12 mouse cellular contexts compared by ENCODE assay signal in the genomic region with DNA sequence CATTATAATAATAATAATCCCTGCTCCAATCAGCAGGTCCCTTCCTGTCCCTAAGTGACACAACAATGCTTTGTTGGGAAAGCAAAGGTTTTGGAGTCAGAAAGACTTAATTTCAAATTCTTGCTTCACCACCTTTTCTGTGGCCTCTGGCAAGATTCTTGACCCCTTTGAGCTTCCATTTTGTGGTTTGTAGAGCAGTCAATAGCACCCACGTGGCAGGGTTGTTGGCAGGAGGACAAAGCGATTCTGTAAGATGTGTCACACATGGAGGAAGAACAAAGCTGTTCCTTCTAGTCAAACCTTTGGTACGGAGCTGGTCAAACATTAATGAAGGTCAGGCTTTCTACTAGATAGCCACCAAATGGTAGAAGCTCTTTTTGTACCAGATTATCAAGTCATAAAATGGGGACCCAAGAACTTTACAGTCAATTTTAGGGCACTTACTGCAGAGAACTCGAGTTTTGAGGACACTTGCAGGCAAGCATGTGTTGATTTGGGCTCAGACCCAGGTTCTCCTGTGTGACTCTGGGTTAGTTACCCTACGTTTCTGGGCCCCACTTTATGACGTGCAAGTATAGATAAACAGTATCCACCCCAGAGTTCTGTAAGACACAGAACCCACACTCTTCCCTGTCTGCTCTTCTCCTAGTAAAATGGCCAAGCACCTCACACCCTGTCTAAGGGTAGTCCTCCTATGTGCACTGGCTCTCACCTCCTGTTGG. TPM values are rescaled to one million over a fixed set of nuclear protein-coding genes. Genes with fewer than 3 reads are reported as not detected.
DNase-seq lines count a peak whose midpoint lies in the region; ATAC-seq and TF ChIP-seq lines count a peak whose summit lies in the region.
"Had no signal": no experiment of that assay in that cellular context is flagged by ENCODE, and none has a peak within 500 bp of the region (broad histone marks: within the 10 kb centered on the region; RNA-seq: fewer than 3 reads in every experiment).

No protein-coding gene starts in this region.

- H3K4me2 ChIP-seq in forebrain, embryonic 12.5 days = no peak overlapping the region

- H3K9ac ChIP-seq in forebrain, embryonic 12.5 days = no peak overlapping the region

- no peaks in the 10 kb centered on the region for H3K36me3 ChIP-seq in forebrain, embryonic 12.5 days (replicated peaks)
- H3K36me3 ChIP-seq: limb, embryonic 10.5 days had no signal

- 0 out of 2 replicates have a peak overlapping the region, but pooled peaks have one; percentile 8 for H3K27ac ChIP-seq in gastrocnemius, adult 2 months
- no peak overlapping the region for H3K27ac ChIP-seq in forebrain, embryonic 12.5 days
- H3K27ac ChIP-seq: limb, embryonic 10.5 days; macrophage had no signal

- H3K4me3 ChIP-seq in gastrocnemius, adult 2 months = no peak overlapping the region
- H3K4me3 ChIP-seq in forebrain, embryonic 12.5 days (replicated peaks) = no peak overlapping the region
- H3K4me3 ChIP-seq: limb, embryonic 10.5 days had no signal

- 73% methylated on average over 6 of the region's 6 CpGs for WGBS in forebrain, embryonic 12.5 days

- H3K27me3 ChIP-seq in forebrain, embryonic 12.5 days = no peaks in the 10 kb centered on the region

- intact Hi-C loops in gastrocnemius, adult 2 months (cut with DNase I) = no loop called here

- no peaks in the 10 kb centered on the region for H3K4me1 ChIP-seq in forebrain, embryonic 12.5 days
- H3K4me1 ChIP-seq: limb, embryonic 10.5 days had no signal

- no peak for DNase-seq in gastrocnemius, adult 2 months
- no peak for DNase-seq in gastrocnemius, adult 18-20 months (ENCODE audit: low spot score)
- DNase-seq in NIH3T3 (ENCODE audit: low read depth) = peak; percentile 84
- DNase-seq in kidney, adult 9 months = peak; percentile 93
- DNase-seq in lung, postnatal 4 days = peak; percentile 52 to 68
- DNase-seq in spleen, postnatal 36 days (ENCODE audit: low spot score in 2 of 2) = no peak
- DNase-seq: retina, postnatal 1 day had no signal

- H3K9me3 ChIP-seq in forebrain, embryonic 12.5 days = no peaks in the 10 kb centered on the region
- H3K9me3 ChIP-seq: limb, embryonic 10.5 days had no signal

- no peak for ATAC-seq in monocyte, adult 5-6 weeks (replicated peaks; ENCODE audit: insufficient number of reproducible peaks, low FRiP score, low TSS enrichment, poor library complexity, severe bottlenecking)
- no peak for ATAC-seq in forebrain, embryonic 12.5 days (ENCODE audit: low FRiP score)
- ATAC-seq: CD4-positive, CD25-positive, alpha-beta regulatory T cell, adult 4 months had no signal

- TF ChIP-seq CTCF in gastrocnemius, adult 2 months (IDR thresholded peaks at IDR 0.05) = no peak

RNA-seq across cellular contexts. Expression of a gene that starts 24.6 kb away (rescaled TPM):
- total RNA-seq in gastrocnemius, adult 2 months (2021) = 10 to 100 TPM; 29.0 to 61.7 TPM
- 10 to 100 TPM; 42.2 to 48.1 TPM for total RNA-seq in gastrocnemius, adult 18-20 months (2021)
- total RNA-seq in monocyte, adult 5-6 weeks (2017) = 811 to 1,204 TPM (median 873 TPM) in 3 replicates
- 108 and 148 TPM in 2 replicates for polyA plus RNA-seq in forebrain, embryonic 12.5 days (2016; fragmentation: Nextera tagmentation; extraction: Ambion mirVana)

RNA-seq across cellular contexts. Expression of a gene that starts 59.2 kb away (rescaled TPM):
- 10 to 100 TPM; 27.0 to 48.3 TPM for total RNA-seq in gastrocnemius, adult 2 months (2021)
- 10 to 100 TPM; 27.1 to 50.4 TPM for total RNA-seq in gastrocnemius, adult 18-20 months (2021)
- total RNA-seq in monocyte, adult 5-6 weeks (2017) = 59.1 to 65.2 TPM (median 61.9 TPM) in 3 replicates
- polyA plus RNA-seq in forebrain, embryonic 12.5 days (2016; fragmentation: Nextera tagmentation; extraction: Ambion mirVana) = 251 and 342 TPM in 2 replicates

Comparison
In these comparisons a context has a peak if more than half of its experiments do, and no peak if none do; other contexts are left out.
1. DNase-seq: peak in NIH3T3 (single experiment), kidney, adult 9 months (single experiment) and lung, postnatal 4 days (2 of 2); none in gastrocnemius, adult 2 months (single experiment), gastrocnemius, adult 18-20 months (single experiment) and spleen, postnatal 36 days (0 of 2).
2. RNA of a gene that starts 24.6 kb away (total RNA-seq): 811 to 1,204 TPM in monocyte, adult 5-6 weeks; 29.0 to 61.7 TPM in gastrocnemius, adult 2 months and 42.2 to 48.1 TPM in gastrocnemius, adult 18-20 months; every median in the first group is over 10 times any median in the second.